Mouse (Mus musculus) frontal cortex, postnatal 36 days (tissue): ENCODE measurements around the gene Nostrin.

Experiments used
- DNase-seq, 2 experiments: peaks; one replicate each; pipeline ENCODE4 v3.0.0; 2022; ENCODE audit warnings: low spot score in 2 of 2

The Nostrin gene

DNA sequence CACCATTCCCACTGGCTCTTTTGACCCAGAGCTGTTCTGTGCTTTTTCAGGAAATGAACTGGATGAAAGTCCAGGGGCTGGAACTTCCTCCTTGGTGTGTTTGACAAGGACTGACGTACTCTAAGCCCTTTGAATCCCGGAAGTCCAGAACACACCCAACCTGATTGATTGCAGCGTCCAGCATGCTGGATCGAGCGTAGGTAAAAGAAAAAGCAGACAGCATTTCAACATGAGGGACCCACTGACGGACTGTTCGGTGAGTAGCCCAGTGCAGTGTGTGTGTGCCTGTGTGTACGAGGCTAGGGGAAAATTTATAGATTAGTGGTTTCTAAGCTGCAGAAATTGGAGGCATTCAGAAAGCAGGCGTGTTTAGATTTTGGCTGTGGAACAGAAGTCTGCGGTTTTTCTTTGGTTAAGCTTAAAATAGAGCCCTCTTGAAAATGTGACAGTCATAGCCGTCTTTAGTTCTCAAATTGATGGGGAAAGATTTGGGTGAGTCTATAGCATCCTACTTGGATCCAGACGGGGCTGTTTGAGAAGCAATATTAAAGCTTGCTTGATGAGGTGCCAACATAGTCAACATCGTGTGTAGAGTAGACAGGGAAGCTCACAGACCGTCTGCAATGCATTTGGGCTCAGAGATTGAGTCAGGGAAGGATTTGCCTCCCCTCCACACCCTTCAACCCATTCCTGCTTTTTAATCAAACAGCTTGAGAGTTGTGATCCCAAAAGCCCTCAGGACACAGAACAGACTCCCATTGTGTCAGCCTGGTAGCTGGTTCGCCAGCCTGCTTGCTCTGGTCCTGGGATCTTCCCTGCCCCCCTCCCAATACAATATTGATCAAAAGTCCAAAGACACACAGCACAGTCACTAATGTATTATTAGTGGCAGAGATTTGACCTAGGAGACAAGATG lies at the start of gene Nostrin:
Gene Nostrin (plus strand): TSS at position 140 of the 916 bp plus-strand sequence.
- DNase-seq = peak in 1 of 2 experiments; percentile 28

DNA sequence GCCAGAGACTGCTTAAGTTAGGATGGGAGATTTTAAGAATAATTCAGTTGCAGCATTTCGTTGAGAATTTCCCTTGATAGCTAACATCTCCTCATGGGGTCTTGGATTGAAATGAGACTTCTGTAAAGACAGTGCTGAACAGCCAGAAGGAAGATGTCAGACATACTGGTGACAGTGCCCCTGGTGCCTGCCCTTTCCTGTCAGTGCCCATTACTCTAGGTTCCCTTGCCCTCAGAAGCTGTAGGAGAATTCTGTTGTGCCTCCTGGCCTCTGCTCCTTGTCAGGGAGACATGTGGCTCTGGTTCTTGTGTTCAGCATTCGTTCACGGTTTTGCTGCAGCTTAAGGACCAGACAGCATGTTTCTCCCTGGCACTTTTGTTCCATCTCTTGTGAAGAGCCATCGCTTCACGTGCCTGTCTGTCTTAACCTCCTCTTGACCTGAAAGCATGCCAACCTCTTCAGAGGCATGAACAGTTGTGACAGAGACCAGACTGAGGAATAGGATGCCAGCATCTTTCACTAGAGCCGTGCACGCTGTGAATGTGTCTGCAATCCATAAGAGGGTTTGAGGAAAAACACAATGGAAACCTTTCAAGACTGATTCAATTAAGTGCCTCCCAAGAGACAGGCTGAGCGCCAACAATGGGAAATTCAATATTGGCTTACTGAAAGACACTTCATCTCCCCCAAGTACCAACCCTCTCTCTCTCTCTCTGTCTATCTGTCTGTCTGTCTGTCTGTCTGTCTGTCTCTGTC lies 48.9 kb upstream of the Nostrin start:
- no peak for DNase-seq

DNA sequence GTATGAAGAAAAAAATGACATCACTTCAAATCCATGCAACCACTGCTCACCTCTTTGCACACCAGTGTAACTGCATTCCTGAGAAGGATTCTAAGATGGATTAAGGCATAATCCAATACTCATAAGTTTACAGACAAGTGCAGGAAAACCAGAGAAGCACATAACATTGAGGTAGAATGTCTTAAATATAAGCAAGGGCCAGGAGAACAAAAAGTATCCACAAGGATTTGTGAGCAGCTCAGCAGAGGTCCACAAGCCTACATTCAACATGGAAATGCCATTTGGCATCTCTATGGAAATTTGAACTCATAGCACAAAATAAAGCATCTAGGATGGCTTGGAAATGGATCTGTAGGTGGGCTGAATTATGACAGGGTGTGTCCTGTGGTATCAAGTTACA lies 39.8 kb upstream of the Nostrin start:
- DNase-seq = no peak

DNA sequence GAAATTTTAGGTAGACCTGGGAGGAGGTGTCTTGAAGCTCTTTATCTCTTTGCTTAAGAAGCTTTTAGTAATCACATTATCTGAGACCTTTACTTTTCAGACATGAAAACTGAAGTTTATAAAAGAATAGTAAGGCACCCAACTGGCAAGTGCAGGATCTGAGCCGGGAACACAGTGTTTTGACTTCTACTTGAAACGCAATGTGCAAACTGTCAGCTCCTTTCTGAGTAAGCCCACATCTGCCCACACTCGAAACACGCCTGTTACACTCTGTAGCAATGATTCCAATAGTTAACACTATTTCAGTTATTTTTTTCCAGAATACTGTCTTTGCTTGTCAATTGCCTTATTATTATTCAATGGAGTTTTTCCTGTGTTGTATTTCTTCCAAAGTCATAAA lies 38.8 kb upstream of the Nostrin start:
- DNase-seq = peak in 1 of 2 experiments; percentile 29

DNA sequence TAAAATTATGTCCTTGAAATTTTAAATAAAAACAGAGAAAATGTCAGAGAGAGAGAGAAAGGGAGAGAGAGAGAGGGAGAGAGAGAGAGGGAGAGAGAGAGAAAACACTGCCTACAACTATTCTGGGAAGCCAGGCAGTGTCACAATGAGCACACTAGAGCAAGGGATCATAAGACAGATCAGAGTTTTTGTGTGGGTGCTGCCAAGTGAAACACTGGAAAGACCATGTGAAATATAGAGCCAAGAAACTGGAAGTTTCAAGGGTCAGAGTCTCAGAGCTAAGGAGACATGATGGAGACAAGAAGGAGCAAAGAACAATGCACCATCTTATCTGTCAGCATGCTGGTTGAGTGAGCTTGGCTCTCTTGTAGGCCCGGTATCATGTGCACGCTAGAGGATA lies 38.1 kb upstream of the Nostrin start:
- DNase-seq = no peak

DNA sequence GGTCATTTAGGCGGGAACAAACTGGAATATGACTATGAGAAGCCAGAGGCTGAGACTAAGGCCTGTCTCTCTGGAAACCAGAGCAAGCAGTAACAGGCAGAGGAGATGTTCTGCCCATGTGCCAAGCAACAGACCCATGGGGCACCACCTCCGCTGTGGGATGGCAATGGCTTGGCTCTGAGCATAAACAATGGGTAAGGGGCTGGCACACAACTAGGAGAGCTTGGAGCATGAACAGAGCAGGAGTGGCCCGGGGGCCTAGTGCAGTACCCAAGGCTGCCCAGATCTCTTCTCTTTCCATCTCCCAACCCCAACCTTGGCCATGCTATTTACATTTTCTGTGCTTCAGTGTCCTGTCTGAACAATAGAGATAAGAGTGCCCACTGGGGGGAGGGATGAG lies 36.9 kb upstream of the Nostrin start:
- DNase-seq = no peak

DNA sequence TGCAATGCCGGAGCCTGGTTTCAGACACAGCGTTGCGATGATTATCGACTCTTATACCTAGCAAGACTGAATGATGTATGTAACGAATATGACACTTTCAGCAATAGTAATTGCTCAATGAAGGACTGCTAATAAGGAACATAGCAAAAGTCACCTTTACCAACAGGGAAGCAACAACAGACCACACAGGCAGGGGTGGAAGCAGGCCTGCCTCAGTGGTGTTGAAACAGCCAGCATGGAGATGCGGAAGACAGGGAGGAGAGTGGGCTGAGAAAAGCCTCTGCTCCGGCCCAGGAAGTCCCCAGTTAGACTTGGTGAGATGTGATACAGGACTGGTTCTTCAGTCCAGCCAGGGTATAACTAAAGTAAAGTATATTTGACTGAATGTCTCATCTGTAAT lies 36.5 kb upstream of the Nostrin start:
- DNase-seq = no peak

DNA sequence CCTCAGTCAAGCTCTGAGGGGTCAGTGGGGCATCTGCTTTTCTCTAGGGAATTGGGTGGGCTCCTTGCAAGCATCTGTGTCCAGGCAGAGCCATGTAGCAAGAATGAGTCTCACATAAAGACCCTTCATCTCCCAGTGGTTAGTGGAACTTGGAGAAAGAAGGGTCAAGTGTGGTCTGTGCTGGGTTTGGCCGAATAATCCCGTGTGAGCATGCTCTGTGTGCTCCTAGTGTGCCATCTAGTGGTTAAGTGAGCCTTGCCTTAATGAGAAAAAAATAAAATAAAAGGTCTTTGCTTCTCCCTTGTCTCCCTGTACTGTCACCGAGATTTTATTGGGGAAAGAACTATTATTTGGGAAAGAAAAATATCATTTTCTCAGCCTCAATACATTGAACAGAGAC lies 34.9 kb upstream of the Nostrin start:
- no peak for DNase-seq

DNA sequence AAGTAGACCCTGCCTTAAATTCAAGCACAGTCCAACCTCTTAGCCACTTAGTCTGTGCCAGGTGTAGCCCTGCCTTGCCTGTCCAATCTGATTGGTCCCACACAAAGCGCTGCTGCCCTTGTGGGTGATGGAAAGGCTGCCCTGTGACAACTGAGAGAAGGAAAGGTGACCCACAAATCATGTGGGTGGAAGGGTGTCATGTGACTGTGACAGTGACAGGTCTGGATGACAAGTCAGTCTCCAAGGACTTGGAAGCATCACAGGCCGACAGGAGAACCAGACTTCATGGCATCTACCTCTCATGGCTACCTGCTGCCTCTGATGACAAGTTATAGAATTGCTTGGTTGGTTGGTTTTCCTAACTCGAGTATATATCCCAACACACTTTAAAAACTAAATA lies 32.1 kb upstream of the Nostrin start:
- DNase-seq = no peak

DNA sequence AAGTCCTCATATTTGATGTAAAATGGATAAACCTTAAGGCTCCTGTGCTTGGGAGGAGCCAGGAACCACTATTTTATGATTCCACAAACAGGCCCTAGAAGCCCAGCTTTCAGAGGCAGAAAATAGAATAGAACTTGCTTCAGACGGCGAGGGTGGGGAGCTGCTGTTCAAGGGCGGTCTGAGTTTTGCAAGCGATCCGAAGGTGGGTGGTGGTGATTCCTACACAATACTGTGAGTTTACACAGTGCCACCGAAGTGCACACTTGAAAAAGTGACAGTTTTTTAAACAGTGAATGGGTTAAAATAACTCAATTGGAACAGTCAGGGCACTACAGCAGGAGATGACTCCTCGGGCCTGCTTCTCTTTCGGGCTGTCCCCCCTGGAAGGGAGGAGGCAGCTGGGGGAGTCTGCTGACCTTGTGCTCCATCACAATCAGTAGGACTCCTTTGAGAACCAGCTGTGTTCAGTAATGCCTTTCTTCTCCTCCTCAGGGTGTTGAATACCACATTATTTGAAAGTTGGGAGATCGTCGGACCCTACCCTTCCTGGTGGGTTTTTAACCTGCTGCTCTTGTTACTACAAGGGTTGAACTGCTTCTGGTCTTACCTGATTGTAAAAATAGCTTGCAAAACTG lies 31.0 kb upstream of the Nostrin start:
- DNase-seq = peak in 1 of 2 experiments; percentile 60

DNA sequence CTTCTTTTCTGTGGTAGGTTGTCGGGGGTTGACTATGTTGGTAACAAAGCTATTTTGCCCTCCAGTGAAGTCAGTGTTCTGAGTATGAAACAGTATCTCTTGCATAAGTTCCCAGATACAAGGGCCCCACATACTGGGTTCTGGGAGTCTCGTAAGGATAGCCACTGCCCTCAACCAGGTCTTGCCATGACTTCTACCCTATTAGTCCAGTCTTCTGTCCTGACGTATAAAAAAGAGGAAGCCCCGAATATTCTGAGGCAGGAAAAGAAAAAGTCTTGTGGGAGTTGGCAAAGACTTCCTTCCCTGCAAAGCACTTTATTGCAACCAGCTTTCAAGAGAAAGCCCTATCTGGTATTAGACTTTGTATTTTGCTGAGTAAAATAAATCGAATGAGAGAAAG lies 26.4 kb upstream of the Nostrin start:
- DNase-seq = no peak

DNA sequence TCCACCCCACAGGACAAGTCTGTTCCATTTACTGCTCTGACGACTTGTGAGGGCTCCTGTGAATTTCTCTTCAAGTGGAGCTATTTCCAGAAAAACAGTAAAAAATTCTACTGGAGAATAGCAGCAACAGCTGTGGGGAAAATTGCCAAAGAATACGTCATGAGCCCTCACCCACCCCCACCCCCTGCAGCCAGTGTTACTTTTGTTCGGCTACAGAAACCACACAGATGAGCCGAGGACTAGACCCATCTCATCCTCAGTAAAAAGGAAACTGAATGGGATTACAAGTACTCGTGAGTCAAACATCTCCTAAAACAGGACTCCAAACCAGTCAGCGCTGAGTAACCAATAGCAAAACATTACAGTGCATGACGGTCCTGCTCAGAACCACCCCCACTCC lies 25.9 kb upstream of the Nostrin start:
- no peak for DNase-seq

DNA sequence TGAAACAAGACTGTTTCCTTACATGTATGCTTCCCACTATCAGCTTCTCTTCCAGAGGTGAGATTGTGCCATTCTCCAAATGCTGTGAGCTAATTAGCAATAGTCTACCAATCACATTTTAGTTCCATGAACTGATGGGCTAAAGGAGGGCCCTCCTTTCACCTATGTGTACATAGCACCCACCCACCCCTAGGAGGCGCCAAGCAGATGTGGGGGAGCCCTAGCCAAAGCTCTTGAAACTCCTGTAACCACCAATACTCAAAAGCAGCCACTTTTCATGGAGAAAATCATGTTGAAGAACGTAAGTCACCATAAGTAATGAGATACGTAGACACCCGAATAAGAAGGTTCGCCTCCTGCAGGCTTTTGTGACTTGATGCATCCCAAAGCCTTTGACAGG lies 23.0 kb upstream of the Nostrin start:
- DNase-seq = no peak

DNA sequence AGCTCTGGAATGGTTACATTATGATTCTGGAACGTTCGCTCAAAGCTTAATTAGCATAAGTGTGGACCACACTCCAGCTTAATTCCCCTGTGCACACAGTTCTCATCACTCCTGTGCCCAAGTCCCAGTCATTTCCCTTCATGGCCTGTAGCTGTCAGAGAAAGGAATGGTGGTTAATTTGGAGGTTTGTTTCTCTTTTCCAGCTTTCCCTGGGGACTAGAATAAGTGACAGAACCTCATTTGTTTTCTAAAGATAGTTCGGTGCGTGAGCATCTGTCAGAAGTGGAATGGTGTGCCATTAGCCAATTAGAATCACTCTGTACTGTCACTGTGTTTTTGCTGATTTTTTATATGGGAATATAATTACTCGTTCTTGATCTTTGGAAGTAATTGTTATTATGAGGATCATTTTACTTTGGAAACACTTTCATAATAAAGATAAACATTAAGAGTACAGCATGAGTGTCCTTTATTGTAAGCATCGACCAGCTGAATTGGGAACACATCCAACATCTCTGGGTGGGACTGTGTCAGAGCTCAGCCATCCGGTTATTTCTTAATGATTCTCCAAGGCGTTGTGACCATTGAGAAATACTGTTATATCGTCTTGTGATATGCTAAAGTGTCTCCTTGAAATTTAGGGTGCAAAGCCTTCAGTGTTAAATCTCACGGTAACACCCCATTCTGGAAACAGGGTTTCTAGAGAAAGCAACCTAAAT lies 21.6 kb upstream of the Nostrin start:
- DNase-seq = no peak

DNA sequence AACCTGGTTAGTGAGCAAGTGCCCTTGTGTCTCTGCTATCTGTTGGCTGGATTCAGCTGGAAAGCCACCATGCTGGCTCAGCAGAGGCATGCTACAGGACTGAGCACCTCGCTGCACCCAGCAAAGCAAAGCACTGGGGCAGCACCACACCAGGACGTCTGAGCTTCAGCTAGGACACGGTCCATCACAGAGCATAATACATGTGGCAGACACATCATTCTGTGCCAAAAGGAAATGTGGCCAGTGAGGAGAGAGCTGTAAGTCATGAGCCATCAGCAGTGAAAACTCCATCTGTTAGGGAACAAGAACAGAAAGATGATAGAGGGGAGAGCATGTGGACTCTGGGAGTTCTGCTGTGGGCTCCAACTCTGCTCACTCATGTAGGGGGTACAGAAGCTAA lies 19.7 kb upstream of the Nostrin start:
- no peak for DNase-seq

DNA sequence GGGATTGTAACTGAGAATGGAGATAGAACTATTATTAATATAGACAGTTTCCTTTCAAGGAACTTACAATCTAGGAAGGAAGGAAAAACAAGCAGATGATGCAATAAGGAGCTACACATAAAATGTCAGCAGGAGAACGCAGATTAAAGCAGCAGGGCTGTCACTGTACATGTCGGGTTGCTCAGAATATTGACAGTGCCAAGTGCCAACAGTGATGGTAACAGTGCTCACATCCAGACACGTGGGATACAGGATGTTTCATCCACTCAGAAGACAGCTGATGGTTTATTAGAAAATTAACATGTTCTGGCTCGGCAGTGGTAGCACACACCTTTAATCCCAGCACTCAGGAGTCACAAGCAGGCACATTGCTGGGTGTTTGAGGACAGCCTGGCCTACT lies 18.8 kb upstream of the Nostrin start:
- no peak for DNase-seq

DNA sequence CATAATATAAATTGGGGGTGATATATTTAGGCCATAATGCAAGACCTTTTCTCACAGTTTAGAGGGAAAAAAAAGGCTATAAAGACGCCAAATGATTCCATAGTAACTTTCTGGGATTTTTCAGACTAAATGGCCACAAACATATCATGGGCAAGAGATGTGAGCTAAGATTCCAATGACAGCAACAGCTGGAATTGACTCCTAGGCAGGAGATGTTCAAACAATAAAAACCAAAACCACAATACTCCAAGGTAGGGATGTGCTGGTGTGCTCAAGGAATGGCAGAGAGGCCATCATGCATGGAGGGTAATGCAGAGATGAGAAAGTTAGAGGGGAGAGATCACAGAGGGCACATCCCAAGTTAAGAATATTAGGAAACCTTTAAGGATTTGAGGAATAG lies 16.6 kb upstream of the Nostrin start:
- no peak for DNase-seq

DNA sequence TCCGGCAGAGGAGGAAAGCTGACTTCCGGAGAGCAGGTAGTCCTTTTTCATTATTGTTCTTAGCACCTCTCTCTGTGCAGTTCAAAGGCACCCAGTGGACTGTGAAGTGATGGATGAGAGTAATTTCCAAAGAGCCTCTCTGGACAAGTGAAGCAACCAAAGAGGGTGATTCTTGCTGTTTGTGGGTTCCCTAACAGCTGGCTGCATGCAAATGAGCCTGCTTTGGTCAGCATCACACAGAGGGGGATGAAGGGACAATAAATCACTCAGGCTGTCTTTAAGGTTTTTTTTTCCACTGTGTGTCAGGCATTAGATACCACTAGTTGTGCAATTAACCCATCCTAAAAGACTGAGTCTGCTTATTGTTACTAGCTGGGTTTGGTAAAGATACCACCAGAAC lies 15.9 kb upstream of the Nostrin start:
- no peak for DNase-seq

DNA sequence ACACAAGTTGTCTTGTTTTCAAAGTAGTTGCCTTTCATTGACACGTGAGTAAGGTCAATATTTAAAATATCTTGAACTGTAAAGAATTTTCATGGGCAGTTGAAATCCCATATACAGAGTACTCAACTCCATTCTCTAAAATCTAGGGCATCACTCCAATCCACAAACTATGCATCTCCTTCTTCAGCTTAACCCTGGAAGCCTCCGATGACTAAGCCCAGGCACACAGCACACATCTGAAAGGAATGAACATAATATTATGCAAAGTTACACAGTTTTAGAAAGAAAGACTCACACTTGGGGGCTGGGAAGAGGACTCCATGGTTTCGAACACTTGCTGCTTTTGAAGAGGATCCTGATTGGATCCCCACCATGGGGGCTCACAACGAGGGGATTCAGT lies 13.9 kb upstream of the Nostrin start:
- DNase-seq = no peak

DNA sequence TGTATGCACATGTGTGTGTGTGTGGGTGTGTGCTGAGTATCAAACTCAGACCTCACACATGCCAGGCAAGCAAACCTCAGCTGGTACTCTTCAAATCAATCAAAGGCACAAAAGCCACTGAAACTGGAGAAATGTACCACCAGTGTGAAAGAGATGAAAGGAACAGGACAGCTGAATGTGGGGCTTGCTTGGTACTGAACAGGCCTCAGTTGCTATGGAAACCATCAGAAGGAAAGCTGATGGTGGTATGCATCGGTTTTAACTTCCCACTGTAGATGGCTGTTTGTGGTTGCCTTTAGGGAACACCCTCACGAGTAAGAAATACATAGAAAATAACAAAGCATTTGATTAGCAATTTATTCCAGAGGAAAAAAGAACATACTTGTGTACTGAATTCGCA lies 10.2 kb upstream of the Nostrin start:
- DNase-seq = no peak

DNA sequence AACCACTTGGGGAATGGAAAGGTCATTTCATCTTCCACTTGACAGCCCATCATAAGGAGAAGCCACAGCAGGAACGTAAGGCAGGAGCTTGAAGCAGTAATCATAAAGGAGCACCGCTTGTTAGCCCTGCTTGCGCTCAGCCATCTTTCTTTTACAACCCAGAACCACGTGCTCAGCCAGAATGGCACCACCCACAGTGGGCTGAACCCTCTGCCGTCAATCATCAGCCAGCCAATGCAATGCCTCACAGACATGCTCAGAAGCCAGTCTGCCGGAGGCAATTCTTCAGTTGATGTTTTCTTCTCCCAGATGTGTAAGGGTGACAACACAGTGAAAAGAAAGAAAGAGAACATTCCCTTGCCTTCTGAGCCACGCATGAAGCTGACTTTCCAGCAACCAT lies 7.3 kb upstream of the Nostrin start:
- no peak for DNase-seq

DNA sequence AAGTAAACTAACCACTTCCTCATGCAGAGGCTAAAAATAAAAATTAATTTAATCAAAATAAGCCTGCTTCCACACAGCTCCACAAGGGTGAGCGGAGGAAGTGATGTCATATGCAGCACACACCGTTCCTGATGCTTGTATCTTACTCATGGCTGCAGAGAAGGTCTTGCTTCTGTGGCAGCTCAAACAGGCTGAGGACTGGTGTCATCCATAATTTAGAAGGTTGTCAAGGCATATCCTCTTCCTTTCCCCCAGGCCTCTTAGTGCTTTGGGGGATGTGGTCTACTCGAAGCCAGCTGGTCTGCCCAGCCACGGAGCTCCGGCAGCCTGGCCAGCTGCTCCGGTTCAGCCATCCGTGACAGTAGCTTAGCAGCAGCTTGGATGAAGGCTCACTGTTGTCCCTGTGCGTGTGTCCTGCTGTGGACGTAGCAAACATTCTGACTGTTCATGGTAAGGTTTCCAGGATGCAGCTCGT lies 6.6 kb upstream of the Nostrin start:
- no peak for DNase-seq
